11 mouse cellular contexts compared by ENCODE assay signal in the genomic region with DNA sequence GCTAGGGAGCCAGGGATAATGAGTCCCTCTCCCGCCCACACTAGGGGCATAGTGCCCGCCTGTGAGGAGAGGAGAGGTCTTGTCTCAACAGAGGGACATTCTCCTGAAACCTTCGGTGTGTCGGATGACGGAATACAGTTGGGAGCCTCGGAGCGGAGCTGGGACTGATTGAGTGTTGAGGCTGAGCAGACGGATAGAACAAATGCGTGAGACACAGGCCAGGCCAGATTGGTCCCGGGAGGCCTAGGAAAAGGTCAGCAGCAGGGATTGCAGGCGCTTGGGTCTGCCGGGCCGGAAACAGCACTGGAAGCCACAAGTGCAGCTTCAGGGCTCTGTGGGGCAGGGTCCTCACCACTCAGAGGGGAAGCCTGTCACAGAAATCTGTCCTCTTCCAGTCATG.
A peak's percentile ranks its signal among the peaks of the same experiment; 100 is the strongest.
DNase-seq lines count a peak whose midpoint lies in the region; ATAC-seq lines count a peak whose summit lies in the region.
"Had no signal": no experiment of that assay in that cellular context is flagged by ENCODE, and none has a peak within 500 bp of the region (broad histone marks: within the 10 kb centered on the region; RNA-seq: fewer than 3 reads in every experiment).

No protein-coding gene starts in this region.

- no peak overlapping the region for H3K4me2 ChIP-seq in intestine, embryonic 16.5 days (ENCODE audit: low read depth, low read length)
- no peak overlapping the region for H3K4me2 ChIP-seq in intestine, embryonic 15.5 days (replicated peaks)
- no peak overlapping the region for H3K4me2 ChIP-seq in embryonic facial prominence, embryonic 12.5 days (replicated peaks)
- H3K4me2 ChIP-seq: hindbrain, embryonic 15.5 days had no signal

- WGBS in intestine, embryonic 16.5 days, result 52% methylated on average over 13 of the region's 13 CpGs
- WGBS in intestine, embryonic 15.5 days, result 46% methylated on average over 13 of the region's 13 CpGs
- 26% methylated on average over 13 of the region's 13 CpGs for WGBS in embryonic facial prominence, embryonic 12.5 days
- WGBS in limb, embryonic 10.5 days, result 14% methylated on average over 13 of the region's 13 CpGs

- no peak for ATAC-seq in intestine, embryonic 16.5 days
- ATAC-seq in intestine, embryonic 15.5 days, result no peak
- no peak for ATAC-seq in embryonic facial prominence, embryonic 12.5 days (ENCODE audit: insufficient number of reproducible peaks, insufficient read depth, low FRiP score, low TSS enrichment)
- ATAC-seq: midbrain, embryonic 16.5 days; Patski had no signal

- peaks cover 76% of the 10 kb centered on the region for H3K4me1 ChIP-seq in intestine, embryonic 16.5 days (ENCODE audit: control insufficient read depth, insufficient read depth, low read length)
- peaks cover 72% of the 10 kb centered on the region for H3K4me1 ChIP-seq in intestine, embryonic 15.5 days (replicated peaks)
- peaks cover 96% of the 10 kb centered on the region for H3K4me1 ChIP-seq in embryonic facial prominence, embryonic 12.5 days
- peaks cover 100% of the 10 kb centered on the region for H3K4me1 ChIP-seq in limb, embryonic 10.5 days

- H3K9me3 ChIP-seq in intestine, embryonic 16.5 days (ENCODE audit: control insufficient read depth, low read length), result no peaks in the 10 kb centered on the region
- H3K9me3 ChIP-seq in intestine, embryonic 15.5 days, result no peaks in the 10 kb centered on the region
- H3K9me3 ChIP-seq in embryonic facial prominence, embryonic 12.5 days, result no peaks in the 10 kb centered on the region
- no peaks in the 10 kb centered on the region for H3K9me3 ChIP-seq in limb, embryonic 10.5 days (replicated peaks)
- H3K9me3 ChIP-seq: hindbrain, embryonic 15.5 days had no signal

- no peak overlapping the region for H3K4me3 ChIP-seq in intestine, embryonic 16.5 days (ENCODE audit: low read length)
- no peak overlapping the region for H3K4me3 ChIP-seq in intestine, embryonic 15.5 days (replicated peaks)
- no peak overlapping the region for H3K4me3 ChIP-seq in embryonic facial prominence, embryonic 12.5 days
- peak overlapping the region; percentile 2 for H3K4me3 ChIP-seq in limb, embryonic 10.5 days
- H3K4me3 ChIP-seq: hindbrain, embryonic 15.5 days had no signal

- H3K27ac ChIP-seq in intestine, embryonic 16.5 days (ENCODE audit: low read length), result peak overlapping the region; percentile 39
- no peak overlapping the region for H3K27ac ChIP-seq in intestine, embryonic 15.5 days
- H3K27ac ChIP-seq in embryonic facial prominence, embryonic 12.5 days, result peak overlapping the region; percentile 61
- peak overlapping the region; percentile 22 for H3K27ac ChIP-seq in limb, embryonic 10.5 days
- H3K27ac ChIP-seq: hindbrain, embryonic 15.5 days had no signal

- DNase-seq in adipocyte (ENCODE audit: low spot score), result peak; percentile 53
- no peak for DNase-seq in limb, embryonic 10.5 days (ENCODE audit: low spot score)
- no peak for DNase-seq in spleen, postnatal 14 days (ENCODE audit: low spot score in 2 of 2)
- no peak for DNase-seq in left cerebral cortex, postnatal 4 days
- DNase-seq: thymus, postnatal 36 days had no signal

- no peaks in the 10 kb centered on the region for H3K36me3 ChIP-seq in intestine, embryonic 16.5 days (ENCODE audit: control insufficient read depth, insufficient read depth, low read length)
- 0 out of 2 replicates have a peak, but pooled peaks cover 2% of the 10 kb centered on the region for H3K36me3 ChIP-seq in intestine, embryonic 15.5 days
- H3K36me3 ChIP-seq in embryonic facial prominence, embryonic 12.5 days, result peaks cover 3% of the 10 kb centered on the region; the same call in 1 of the 2 replicates
- peaks cover 40% of the 10 kb centered on the region for H3K36me3 ChIP-seq in limb, embryonic 10.5 days
- H3K36me3 ChIP-seq: hindbrain, embryonic 15.5 days had no signal

- no peak overlapping the region for H3K9ac ChIP-seq in intestine, embryonic 16.5 days (ENCODE audit: low read depth, low read length)
- no peak overlapping the region for H3K9ac ChIP-seq in intestine, embryonic 15.5 days
- 0 out of 2 replicates have a peak overlapping the region, but pooled peaks have one; percentile 15 for H3K9ac ChIP-seq in embryonic facial prominence, embryonic 12.5 days
- H3K9ac ChIP-seq: hindbrain, embryonic 15.5 days had no signal

- intact Hi-C loops in left cerebral cortex, postnatal 4 days (cut with DNase I), result no loop called here

- no peaks in the 10 kb centered on the region for H3K27me3 ChIP-seq in intestine, embryonic 16.5 days (replicated peaks; ENCODE audit: control insufficient read depth, insufficient read depth, low read length)
- no peaks in the 10 kb centered on the region for H3K27me3 ChIP-seq in intestine, embryonic 15.5 days (replicated peaks)
- no peaks in the 10 kb centered on the region for H3K27me3 ChIP-seq in embryonic facial prominence, embryonic 12.5 days
- no peaks in the 10 kb centered on the region for H3K27me3 ChIP-seq in limb, embryonic 10.5 days (ENCODE audit: low read depth, poor library complexity, severe bottlenecking)
- H3K27me3 ChIP-seq: hindbrain, embryonic 15.5 days; Patski had no signal
